Mouse (Mus musculus) G1E (cell line): ENCODE measurements around the gene Il20rb.

Experiments used
- CTCF ChIP-seq: IDR thresholded peaks from 2 replicates; pipeline ENCODE4 v1.5.1; 2012; ENCODE audit warnings: low read depth, low read length, inconsistent platforms, mixed read lengths
- GATA1 ChIP-seq: IDR thresholded peaks from 2 replicates; pipeline ENCODE4 v1.6.1; 2012; ENCODE audit warnings: borderline replicate concordance, low read length, inconsistent platforms, mixed read lengths
- GATA2 ChIP-seq: IDR thresholded peaks from 2 replicates; pipeline ENCODE4 v1.6.1; 2012; ENCODE audit warnings: low read depth, low read length, inconsistent platforms, borderline replicate concordance
- TAL1 ChIP-seq: conservative IDR thresholded peaks from 2 replicates; pipeline ENCODE4 v1.6.1; 2012; ENCODE audit warnings: low read depth, low read length, inconsistent platforms, mixed read lengths

GRCm38 (mm10) chr9:100430911-100431310 lies 55.7 kb downstream of the Il20rb start:
- no peak for TF ChIP-seq CTCF
- TF ChIP-seq GATA1 = no peak
- TF ChIP-seq GATA2 = no peak
- TF ChIP-seq TAL1 = no peak
